Mouse (Mus musculus) forebrain, embryonic 12.5 days (tissue): Measurements from ENCODE around the gene Tmem211. TPM values are rescaled to one million over a fixed set of nuclear protein-coding genes. Genes with fewer than 3 reads are reported as not detected.

ENCODE experiments used
- ATAC-seq: fragments of 200-750 bp; cut with Nextera tagmentation; 2 replicates; pipeline ENCODE4 v1.8.0; 2017; ENCODE audit warnings: moderate TSS enrichment; ENCODE audit not compliant: low FRiP score
- H3K27ac ChIP-seq: fragments of 300-500 bp; sonication (generic); 2 replicates; pipeline ENCODE4 v1.5.1; 2016; ENCODE audit warnings: mild to moderate bottlenecking
- H3K27me3 ChIP-seq: fragments of 300-500 bp; sonication (generic); 2 replicates; pipeline ENCODE4 v1.6.1; 2016; ENCODE audit warnings: mild to moderate bottlenecking
- H3K36me3 ChIP-seq: fragments of 300-500 bp; sonication (generic); replicated peaks from 2 replicates; pipeline ENCODE4 v1.6.1; 2016; ENCODE audit warnings: mild to moderate bottlenecking
- H3K4me1 ChIP-seq: fragments of 300-500 bp; sonication (generic); 2 replicates; pipeline ENCODE4 v1.6.1; 2016
- H3K4me2 ChIP-seq: fragments of 300-500 bp; sonication (generic); 2 replicates; pipeline ENCODE4 v1.6.1; 2016; ENCODE audit warnings: mild to moderate bottlenecking, moderate library complexity
- H3K4me3 ChIP-seq: fragments of 300-500 bp; sonication (generic); replicated peaks from 2 replicates; pipeline ENCODE4 v1.5.1; 2016; ENCODE audit warnings: mild to moderate bottlenecking
- H3K9ac ChIP-seq: fragments of 300-500 bp; sonication (generic); 2 replicates; pipeline ENCODE4 v1.6.1; 2016; ENCODE audit warnings: mild to moderate bottlenecking
- H3K9me3 ChIP-seq: fragments of 300-500 bp; sonication (generic); 2 replicates; pipeline ENCODE4 v1.6.1; 2016
- WGBS: fragments of 180-500 bp; shearing (Covaris S2); methylation state at CpG from one replicate; pipeline ENCODE4 v1.1.7; 2016; 5-methylcytosine and 5-hydroxymethylcytosine counted together
- polyA plus RNA-seq: library from polyadenylated mRNA; unstranded; fragments of >200 nt; fragmentation: Nextera tagmentation; extraction: Ambion mirVana; gene quantifications from 2 replicates; pipeline ENCODE4 v1.2.1, GENCODE M21; 2016

Gene Tmem211
- polyA plus RNA-seq, 1 experiment from 2014 or later, result 0.20 TPM

GRCm38 (mm10) chr5:113286048-113286447 lies 59.3 kb downstream of the Tmem211 start:
- peaks cover 67% of the 10 kb centered on the region for H3K27me3 ChIP-seq
- H3K36me3 ChIP-seq, result no peaks in the 10 kb centered on the region
- 79% methylated on average over 11 of the region's 11 CpGs for WGBS
- H3K9me3 ChIP-seq, result no peaks in the 10 kb centered on the region
- H3K4me2 ChIP-seq, result no peak overlapping the region
- ATAC-seq, result no peak
- no peak overlapping the region for H3K4me3 ChIP-seq
- H3K9ac ChIP-seq, result no peak overlapping the region
- H3K27ac ChIP-seq, result no peak overlapping the region
- peaks cover 9% of the 10 kb centered on the region for H3K4me1 ChIP-seq

GRCm38 (mm10) chr5:113286591-113287520 lies 60.1 kb downstream of the Tmem211 start:
- no peak overlapping the region for H3K27ac ChIP-seq
- WGBS, result 4% methylated on average over 54 of the region's 60 CpGs

GRCm38 (mm10) chr5:113287762-113288161 lies 61.1 kb downstream of the Tmem211 start:
- Histone ChIP-seq H3K4me1 (peaks cover 18% of the 10 kb centered on the region), H3K9ac (no peak overlapping the region), H3K4me2 (no peak overlapping the region), H3K9me3 (no peaks in the 10 kb centered on the region), H3K36me3 (no peaks in the 10 kb centered on the region), H3K27me3 (peaks cover 76% of the 10 kb centered on the region), H3K27ac (no peak overlapping the region), H3K4me3 (no peak overlapping the region)
- ATAC-seq, result no peak
- 60% methylated on average over 5 of the region's 5 CpGs for WGBS

More at GRCm38 (mm10) chr5:113286591-113287520, 60.1 kb downstream of the Tmem211 start:
- H3K4me2 ChIP-seq, result peak overlapping the region; percentile 49
- H3K36me3 ChIP-seq, result no peaks in the 10 kb centered on the region
- H3K27me3 ChIP-seq, result peaks cover 74% of the 10 kb centered on the region
- H3K4me1 ChIP-seq, result peaks cover 9% of the 10 kb centered on the region
- no peak overlapping the region for H3K9ac ChIP-seq
- H3K9me3 ChIP-seq, result no peaks in the 10 kb centered on the region
- ATAC-seq, result peak; percentile 45; the same call in 1 of the 2 replicates
- peak overlapping the region; percentile 21 for H3K4me3 ChIP-seq

- no peak overlapping the region for H3K4me2 ChIP-seq
- no peak for ATAC-seq
- 52% methylated on average over 13 of the region's 13 CpGs for WGBS
- H3K27ac ChIP-seq, result no peak overlapping the region
- no peak overlapping the region for H3K9ac ChIP-seq
- H3K4me1 ChIP-seq, result peaks cover 18% of the 10 kb centered on the region
- no peaks in the 10 kb centered on the region for H3K36me3 ChIP-seq
- no peaks in the 10 kb centered on the region for H3K9me3 ChIP-seq
- peaks cover 76% of the 10 kb centered on the region for H3K27me3 ChIP-seq
- H3K4me3 ChIP-seq, result no peak overlapping the region
Observed at GRCm38 (mm10) chr5:113288490-113288889, 61.8 kb downstream of the Tmem211 start.

Other genes starting within 250 kb of the Tmem211 start
- gene Grk3, start 211.1 kb upstream of the Tmem211 start, polyA plus RNA-seq, result 8.0 and 9.4 TPM in 2 replicates
- not detected in 2 replicates for gene Crybb2, start 156.8 kb upstream of the Tmem211 start, polyA plus RNA-seq
- gene Crybb3, start 145.3 kb upstream of the Tmem211 start, polyA plus RNA-seq, result 0.95 and 1.1 TPM in 2 replicates
- 4.5 and 6.1 TPM in 2 replicates for gene 2900026A02Rik, start 5.7 kb upstream of the Tmem211 start, polyA plus RNA-seq
- gene Sgsm1, start 83.9 kb downstream of the Tmem211 start, polyA plus RNA-seq, result 14.3 and 14.8 TPM in 2 replicates
- gene Aym1, start 130.4 kb downstream of the Tmem211 start, polyA plus RNA-seq, result not detected in 2 replicates